Mouse (Mus musculus): ENCODE data around the gene Sephs1. TPM values are rescaled to one million over a fixed set of nuclear protein-coding genes. Genes with fewer than 3 reads are reported as not detected.

The Sephs1 gene
- polyA plus RNA-seq, 1 experiment from 2014 or later, result 96.7 TPM

- no peaks in the 10 kb centered on the region for H3K27me3 ChIP-seq
- no peaks in the 10 kb centered on the region for H3K9me3 ChIP-seq (replicated peaks)
- peak overlapping the region; percentile 100 for H3K27ac ChIP-seq
- peak overlapping the region; percentile 75 for H3K4me2 ChIP-seq
- H3K4me1 ChIP-seq, result peaks cover 28% of the 10 kb centered on the region
- 2% methylated on average over 20 of the region's 20 CpGs for WGBS
- H3K9ac ChIP-seq, result peak overlapping the region; percentile 98
- peaks cover 17% of the 10 kb centered on the region for H3K36me3 ChIP-seq (ENCODE audit: poor library complexity, severe bottlenecking)
- peak overlapping the region; percentile 92 for H3K4me3 ChIP-seq
- peak; percentile 31 for ATAC-seq
Observed at GRCm38 (mm10) chr2:4880737-4881349, 521 bp upstream of the Sephs1 start.

GRCm38 (mm10) chr2:4882249-4882791 lies 956 bp downstream of the Sephs1 start:
- Histone ChIP-seq H3K27ac (peak overlapping the region; percentile 100), H3K4me2 (peak overlapping the region; percentile 75), H3K36me3 (ENCODE audit: poor library complexity, severe bottlenecking) (peaks cover 31% of the 10 kb centered on the region), H3K4me1 (peaks cover 28% of the 10 kb centered on the region), H3K27me3 (no peaks in the 10 kb centered on the region), H3K9me3 (replicated peaks) (no peaks in the 10 kb centered on the region), H3K4me3 (peak overlapping the region; percentile 92), H3K9ac (peak overlapping the region; percentile 98)
- 0% methylated on average over 55 of the region's 63 CpGs for WGBS
- peak; percentile 66 for ATAC-seq

DNA sequence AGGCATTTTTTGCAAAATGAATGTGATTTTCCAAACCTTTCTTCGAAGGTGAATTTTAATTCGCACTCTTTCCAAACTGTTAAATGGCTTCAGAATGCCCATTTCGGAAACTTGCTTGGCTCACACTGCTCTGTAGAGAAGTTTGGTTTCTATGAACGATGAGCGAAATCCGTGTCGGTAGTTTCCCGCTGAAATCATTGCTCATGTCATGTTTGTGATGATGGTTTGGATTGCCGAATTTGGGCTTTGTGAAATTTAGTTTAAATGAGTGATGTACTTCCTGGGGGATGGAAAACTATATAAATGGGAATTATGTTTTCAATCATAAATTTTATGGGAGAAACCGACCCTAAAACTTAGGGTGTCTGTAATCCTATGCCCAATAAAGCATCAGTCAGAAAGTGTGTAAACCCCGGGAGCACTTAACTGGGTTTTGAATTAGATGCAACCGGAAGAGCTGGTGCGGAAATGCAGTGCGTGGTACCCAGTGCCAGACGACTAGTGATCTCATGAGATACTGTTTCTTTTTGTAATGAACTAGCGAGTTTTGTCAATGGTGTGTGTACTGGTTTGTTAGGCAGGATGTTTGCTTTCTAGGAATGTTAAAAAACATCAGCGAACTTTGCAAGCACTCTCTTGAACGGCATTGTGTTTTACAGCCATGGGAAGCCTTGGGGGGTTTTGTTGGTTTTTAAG lies 1.8 kb downstream of the Sephs1 start:
- Histone ChIP-seq H3K4me1 (peaks cover 28% of the 10 kb centered on the region), H3K27ac (peak overlapping the region; percentile 100), H3K9me3 (replicated peaks) (no peaks in the 10 kb centered on the region), H3K36me3 (ENCODE audit: poor library complexity, severe bottlenecking) (peaks cover 40% of the 10 kb centered on the region), H3K9ac (peak overlapping the region; percentile 98), H3K27me3 (no peaks in the 10 kb centered on the region), H3K4me2 (peak overlapping the region; percentile 75), H3K4me3 (peak overlapping the region; percentile 92)
- 1% methylated on average over 18 of the region's 18 CpGs for WGBS
- ATAC-seq, result no peak

GRCm38 (mm10) chr2:4886896-4887295 lies 5.5 kb downstream of the Sephs1 start:
- H3K4me2 ChIP-seq, result no peak overlapping the region
- no peak overlapping the region for H3K27ac ChIP-seq
- H3K4me1 ChIP-seq, result peaks cover 16% of the 10 kb centered on the region
- no peak overlapping the region for H3K9ac ChIP-seq
- 91% methylated on average over 6 of the region's 6 CpGs for WGBS
- H3K9me3 ChIP-seq (replicated peaks), result no peaks in the 10 kb centered on the region
- no peaks in the 10 kb centered on the region for H3K27me3 ChIP-seq
- H3K36me3 ChIP-seq (ENCODE audit: poor library complexity, severe bottlenecking), result peaks cover 77% of the 10 kb centered on the region
- ATAC-seq, result no peak
- H3K4me3 ChIP-seq, result no peak overlapping the region

DNA sequence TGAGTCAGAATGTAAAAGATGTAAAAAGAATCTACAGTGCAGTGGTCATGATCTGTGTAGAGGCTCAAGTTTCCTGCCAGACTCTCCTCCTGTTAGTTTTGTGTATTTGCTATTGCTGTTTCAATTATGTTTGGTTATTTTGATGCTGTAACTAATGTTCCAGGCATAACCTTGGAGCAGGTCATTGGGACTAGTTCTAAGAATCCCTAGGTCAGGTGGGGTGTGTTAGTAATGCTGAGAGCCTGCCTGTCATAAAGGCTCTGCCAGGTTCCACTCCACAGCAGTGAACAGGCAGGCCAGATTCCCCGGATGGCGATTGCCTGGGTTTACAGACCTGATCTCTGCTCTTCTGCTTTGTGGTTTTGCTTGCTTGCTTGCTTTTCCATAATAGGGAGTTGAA lies 14.2 kb downstream of the Sephs1 start:
- ATAC-seq, result no peak
- Histone ChIP-seq H3K27ac (no peak overlapping the region), H3K4me3 (no peak overlapping the region), H3K27me3 (no peaks in the 10 kb centered on the region), H3K36me3 (ENCODE audit: poor library complexity, severe bottlenecking) (peaks cover 89% of the 10 kb centered on the region), H3K4me1 (no peaks in the 10 kb centered on the region), H3K9ac (no peak overlapping the region), H3K4me2 (no peak overlapping the region), H3K9me3 (replicated peaks) (no peaks in the 10 kb centered on the region)
- 92% methylated on average over 2 of the region's 2 CpGs for WGBS

GRCm38 (mm10) chr2:4896970-4897369 lies 15.6 kb downstream of the Sephs1 start:
- Histone ChIP-seq H3K9me3 (replicated peaks) (no peaks in the 10 kb centered on the region), H3K9ac (no peak overlapping the region), H3K4me2 (no peak overlapping the region), H3K4me1 (no peaks in the 10 kb centered on the region), H3K27ac (no peak overlapping the region), H3K36me3 (ENCODE audit: poor library complexity, severe bottlenecking) (peaks cover 89% of the 10 kb centered on the region), H3K27me3 (no peaks in the 10 kb centered on the region), H3K4me3 (no peak overlapping the region)
- WGBS, result 97% methylated on average over 4 of the region's 4 CpGs
- no peak for ATAC-seq

GRCm38 (mm10) chr2:4900624-4901023 lies 19.3 kb downstream of the Sephs1 start:
- Histone ChIP-seq H3K4me3 (no peak overlapping the region), H3K4me1 (peaks cover 4% of the 10 kb centered on the region; the same call in 1 of the 2 replicates), H3K9ac (no peak overlapping the region), H3K27me3 (no peaks in the 10 kb centered on the region), H3K27ac (no peak overlapping the region), H3K9me3 (replicated peaks) (no peaks in the 10 kb centered on the region), H3K36me3 (ENCODE audit: poor library complexity, severe bottlenecking) (peaks cover 77% of the 10 kb centered on the region), H3K4me2 (no peak overlapping the region)
- ATAC-seq, result no peak
- 96% methylated on average over 6 of the region's 6 CpGs for WGBS

GRCm38 (mm10) chr2:4902346-4902745 lies 21.0 kb downstream of the Sephs1 start:
- no peaks in the 10 kb centered on the region for H3K27me3 ChIP-seq
- H3K4me1 ChIP-seq, result peaks cover 4% of the 10 kb centered on the region; the same call in 1 of the 2 replicates
- WGBS, result 92% methylated on average over 5 of the region's 5 CpGs
- no peak for ATAC-seq
- H3K36me3 ChIP-seq (ENCODE audit: poor library complexity, severe bottlenecking), result peaks cover 77% of the 10 kb centered on the region
- no peak overlapping the region for H3K9ac ChIP-seq
- H3K4me2 ChIP-seq, result no peak overlapping the region
- H3K4me3 ChIP-seq, result no peak overlapping the region
- H3K9me3 ChIP-seq (replicated peaks), result no peaks in the 10 kb centered on the region
- H3K27ac ChIP-seq, result no peak overlapping the region

- 86% methylated on average over 6 of the region's 6 CpGs for WGBS
- Histone ChIP-seq H3K36me3 (ENCODE audit: poor library complexity, severe bottlenecking) (peaks cover 55% of the 10 kb centered on the region), H3K9ac (no peak overlapping the region), H3K9me3 (replicated peaks) (no peaks in the 10 kb centered on the region), H3K4me3 (no peak overlapping the region), H3K27ac (no peak overlapping the region), H3K4me2 (no peak overlapping the region), H3K27me3 (no peaks in the 10 kb centered on the region), H3K4me1 (peaks cover 4% of the 10 kb centered on the region; the same call in 1 of the 2 replicates)
- no peak for ATAC-seq
Observed at GRCm38 (mm10) chr2:4907120-4907519, 25.8 kb downstream of the Sephs1 start.

DNA sequence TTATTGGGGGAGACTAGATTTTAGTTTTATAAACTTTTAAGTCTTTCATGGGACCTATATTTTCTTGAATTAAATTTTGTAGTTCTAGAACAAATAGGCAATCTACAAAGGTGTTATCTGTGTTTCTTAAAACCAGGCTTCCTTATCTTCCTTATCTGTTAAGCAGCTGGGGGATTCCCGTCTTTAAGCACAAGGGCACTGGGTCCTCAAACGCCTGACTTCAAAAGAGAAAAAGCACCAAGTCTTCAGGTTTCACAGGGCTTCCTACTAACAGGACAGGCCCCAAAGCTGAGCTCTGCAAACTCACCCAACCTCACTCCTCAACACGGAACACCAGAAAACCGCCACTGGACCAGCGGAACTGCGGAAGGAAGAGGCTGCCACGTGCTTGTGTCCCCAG lies 26.6 kb downstream of the Sephs1 start:
- Histone ChIP-seq H3K36me3 (ENCODE audit: poor library complexity, severe bottlenecking) (peaks cover 50% of the 10 kb centered on the region), H3K4me2 (no peak overlapping the region), H3K27me3 (no peaks in the 10 kb centered on the region), H3K27ac (no peak overlapping the region), H3K9me3 (replicated peaks) (no peaks in the 10 kb centered on the region), H3K4me3 (no peak overlapping the region), H3K4me1 (peaks cover 4% of the 10 kb centered on the region; the same call in 1 of the 2 replicates), H3K9ac (no peak overlapping the region)
- no peak for ATAC-seq
- WGBS, result 91% methylated on average over 7 of the region's 7 CpGs

- Histone ChIP-seq H3K27ac (no peak overlapping the region), H3K9me3 (replicated peaks) (no peaks in the 10 kb centered on the region), H3K9ac (no peak overlapping the region), H3K4me3 (no peak overlapping the region), H3K4me2 (no peak overlapping the region), H3K4me1 (peaks cover 4% of the 10 kb centered on the region; the same call in 1 of the 2 replicates), H3K36me3 (ENCODE audit: poor library complexity, severe bottlenecking) (peaks cover 50% of the 10 kb centered on the region), H3K27me3 (no peaks in the 10 kb centered on the region)
- no peak for ATAC-seq
- 95% methylated on average over 3 of the region's 3 CpGs for WGBS
Observed at GRCm38 (mm10) chr2:4908771-4909315, 27.5 kb downstream of the Sephs1 start.

DNA sequence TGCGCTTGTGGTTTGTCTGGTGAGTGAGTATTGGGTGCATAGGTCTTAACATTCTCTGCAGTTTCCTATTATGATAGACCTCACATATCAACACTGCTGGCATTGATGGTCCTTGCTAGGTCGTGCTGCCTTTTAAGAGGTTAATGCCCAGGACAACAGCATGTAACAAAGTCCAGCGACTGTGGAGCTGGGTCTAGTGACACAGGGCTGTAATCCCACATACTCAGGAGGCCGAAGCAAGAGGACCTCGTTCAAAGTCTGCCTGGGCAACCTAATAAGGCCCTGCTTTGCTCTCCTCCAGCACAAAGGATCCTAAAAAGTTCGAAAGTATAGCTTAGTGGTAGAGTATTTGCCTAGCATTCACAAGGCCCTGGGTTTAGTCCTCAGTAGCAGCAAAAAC lies 28.5 kb downstream of the Sephs1 start:
- Histone ChIP-seq H3K4me2 (no peak overlapping the region), H3K9ac (no peak overlapping the region), H3K4me1 (peaks cover 1% of the 10 kb centered on the region; the same call in 1 of the 2 replicates), H3K36me3 (ENCODE audit: poor library complexity, severe bottlenecking) (peaks cover 47% of the 10 kb centered on the region), H3K9me3 (replicated peaks) (no peaks in the 10 kb centered on the region), H3K27ac (no peak overlapping the region), H3K4me3 (no peak overlapping the region), H3K27me3 (no peaks in the 10 kb centered on the region)
- 73% methylated on average over 6 of the region's 6 CpGs for WGBS
- ATAC-seq, result no peak

Measured in forebrain, embryonic 13.5 days (tissue).